Mouse (Mus musculus): ENCODE measurements at regions not wholly inside any gene's neighbourhood (a gene's known extent, or its start where the extent isn't known, plus 50 kb on each side); places are given as distances from the start of the nearest gene placed in this dataset.

DNA sequence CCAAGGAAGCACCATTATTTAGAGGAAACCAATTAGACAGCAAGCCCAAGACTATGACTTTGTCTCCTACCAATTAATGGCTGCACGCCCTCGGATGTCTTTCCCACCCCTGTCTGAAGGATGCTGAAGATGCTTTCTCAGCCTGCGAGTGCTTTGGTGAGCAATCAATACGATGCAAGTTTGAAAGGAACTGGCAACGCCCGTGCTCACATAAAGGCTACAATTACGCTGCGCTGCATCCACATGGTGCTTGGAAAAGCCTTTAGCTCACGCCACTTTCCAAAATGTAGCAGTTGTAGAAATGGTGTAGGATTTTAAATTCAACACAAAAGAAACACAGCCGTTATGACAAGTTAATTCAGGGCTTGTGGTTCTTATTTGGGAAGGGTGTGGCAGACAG lies 136.5 kb upstream of the Slc22a23 start:
- no peak for TF ChIP-seq MYC (IDR thresholded peaks at IDR 0.05; ENCODE audit: low read depth, low read length)
- no peak for TF ChIP-seq CTCF (IDR thresholded peaks at IDR 0.05 in 2 of 3, conservative IDR thresholded peaks at IDR 0.05 in 1 of 3; ENCODE audit: control insufficient read depth in 1 of 3, insufficient read depth in 1 of 3, low read depth in 2 of 3, low read length in 3 of 3, poor library complexity in 1 of 3, severe bottlenecking in 1 of 3)
